Mouse (Mus musculus) myocyte (in vitro differentiated cells): Measurements from ENCODE around the gene Crebbp.

Experiments
- MAX ChIP-seq: IDR thresholded peaks from one replicate; pipeline ENCODE4 v1.6.1; 2011; ENCODE audit warnings: low read depth, mild to moderate bottlenecking, control low read depth
- MYOD1 ChIP-seq, 3 experiments: IDR thresholded peaks; one replicate each; pipeline ENCODE4 v1.6.1; 2011; ENCODE audit warnings: control low read depth in 2 of 3, low read depth in 2 of 3, mild to moderate bottlenecking in 2 of 3, moderate library complexity in 1 of 3; ENCODE audit not compliant: insufficient read length in 2 of 3, control insufficient read depth in 1 of 3
- POLR2A ChIP-seq: IDR thresholded peaks from one replicate; pipeline ENCODE4 v1.6.1; 2011; ENCODE audit warnings: low read depth, mild to moderate bottlenecking, control low read depth, moderate library complexity; ENCODE audit not compliant: insufficient read length
- POLR2AphosphoS2 ChIP-seq: IDR thresholded peaks from one replicate; pipeline ENCODE4 v1.6.1; 2011; ENCODE audit warnings: low read depth, control low read depth; ENCODE audit not compliant: insufficient read length

- no peak for TF ChIP-seq POLR2AphosphoS2
- no peak for TF ChIP-seq POLR2A
- no peak for TF ChIP-seq MAX
- no peak for TF ChIP-seq MYOD1 (IDR thresholded peaks at IDR 0.05; ENCODE audit: control insufficient read depth in 1 of 3, insufficient read length in 2 of 3, low read depth in 2 of 3)
Observed at GRCm38 (mm10) chr16:4097521-4097920, 116.3 kb downstream of the Crebbp start.
